Mouse (Mus musculus) layer of hippocampus, adult 18-20 months (tissue): ENCODE measurements around the gene 1700129C05Rik. TPM values are rescaled to one million over a fixed set of nuclear protein-coding genes. Genes with fewer than 3 reads are reported as not detected.

Experiments
- DNase-seq, 2 experiments: peaks; one replicate each; pipeline ENCODE4 v3.0.0; 2022; ENCODE audit warnings: low spot score in 2 of 2
- long read RNA-seq: library from polyadenylated mRNA; stranded (forward); transcript quantifications from one replicate; pipeline ENCODE4 v2.0.0, GENCODE M21; 2021
- total RNA-seq, 2 experiments: library from RNA; stranded (reverse); gene quantifications; 2 replicates each; pipeline ENCODE4 v1.2.3; 2021

Gene 1700129C05Rik
- not detected for total RNA-seq
- long read RNA-seq = 0 reads

DNA sequence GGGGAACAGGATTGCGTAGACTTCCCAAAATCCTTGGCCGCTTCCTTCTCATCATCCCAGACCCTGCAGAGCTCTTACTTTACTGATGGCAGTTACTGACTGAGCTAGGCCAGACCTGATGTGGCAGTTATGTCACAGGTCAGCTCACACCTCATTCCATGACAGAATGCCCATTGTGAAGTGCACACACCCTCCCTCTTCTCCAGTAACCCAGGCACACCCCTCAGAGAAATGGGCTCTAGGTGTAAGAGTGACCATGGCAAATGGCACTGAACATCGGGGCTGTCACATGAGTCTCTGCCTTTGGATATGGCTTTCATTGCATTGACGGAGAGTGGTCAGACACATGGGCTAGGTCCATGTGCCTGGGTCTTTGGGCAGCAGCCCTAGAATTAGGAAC, at the start of gene 1700129C05Rik:
Gene 1700129C05Rik (minus strand): TSS at position 101 of the 400 bp plus-strand sequence.
- DNase-seq = no peak

DNA sequence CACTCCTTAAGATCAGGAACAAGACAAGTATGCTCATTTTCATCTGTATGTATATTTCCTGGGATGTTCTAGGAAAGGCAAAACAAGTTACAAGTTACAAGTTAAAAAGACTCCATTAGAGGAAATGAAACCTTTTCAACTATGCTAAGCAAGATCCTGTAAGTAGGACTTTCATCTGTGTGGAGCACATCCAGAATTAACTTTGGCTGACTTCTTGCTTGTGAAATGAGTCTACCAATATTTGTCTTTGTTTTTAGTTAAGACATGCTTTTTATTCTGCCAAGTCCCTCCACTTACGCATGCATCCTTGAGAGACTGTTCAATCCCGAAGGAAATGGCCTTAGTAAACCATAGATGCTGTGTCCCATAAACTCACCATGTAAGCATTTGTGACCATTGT, 43.4 kb upstream of the 1700129C05Rik start:
- DNase-seq = no peak

DNA sequence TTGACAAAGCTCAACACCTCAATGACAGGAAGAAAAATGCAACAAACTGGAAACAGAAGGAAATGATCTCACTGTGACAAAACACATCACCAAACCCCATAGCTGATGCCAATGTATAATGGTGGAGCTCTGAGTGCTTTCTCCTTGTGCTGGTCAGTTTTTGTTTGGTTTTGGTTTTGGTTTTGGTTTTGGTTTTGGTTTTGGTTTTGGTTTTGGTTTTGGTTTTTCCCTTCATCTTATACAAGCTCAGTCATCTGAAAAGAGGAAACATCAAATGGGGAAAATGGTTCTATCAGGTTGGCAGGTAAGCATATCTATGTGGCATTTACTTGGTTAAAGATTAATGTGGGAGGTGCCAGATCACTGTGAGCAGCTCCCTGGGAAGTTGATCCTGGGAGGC, 42.8 kb upstream of the 1700129C05Rik start:
- DNase-seq = no peak

DNA sequence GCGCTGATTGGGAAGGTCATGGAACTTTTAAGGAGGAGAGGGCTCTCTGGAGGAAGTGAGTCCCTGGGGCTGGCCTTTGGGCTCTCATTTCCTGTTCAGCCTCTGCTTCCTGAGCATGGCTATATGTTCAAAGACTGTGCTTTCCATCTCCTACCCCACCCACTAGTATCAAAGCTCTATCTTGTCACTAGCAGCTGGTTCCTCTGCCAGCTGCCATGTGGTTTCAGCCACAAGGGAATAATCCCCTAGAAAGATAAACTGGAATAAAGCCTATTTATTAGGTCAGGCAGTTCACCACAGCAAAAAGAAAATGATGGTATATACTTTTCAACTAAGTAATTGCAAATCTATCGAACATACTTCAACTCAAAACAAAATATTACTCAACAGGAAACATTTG, 40.0 kb upstream of the 1700129C05Rik start:
- DNase-seq = no peak

DNA sequence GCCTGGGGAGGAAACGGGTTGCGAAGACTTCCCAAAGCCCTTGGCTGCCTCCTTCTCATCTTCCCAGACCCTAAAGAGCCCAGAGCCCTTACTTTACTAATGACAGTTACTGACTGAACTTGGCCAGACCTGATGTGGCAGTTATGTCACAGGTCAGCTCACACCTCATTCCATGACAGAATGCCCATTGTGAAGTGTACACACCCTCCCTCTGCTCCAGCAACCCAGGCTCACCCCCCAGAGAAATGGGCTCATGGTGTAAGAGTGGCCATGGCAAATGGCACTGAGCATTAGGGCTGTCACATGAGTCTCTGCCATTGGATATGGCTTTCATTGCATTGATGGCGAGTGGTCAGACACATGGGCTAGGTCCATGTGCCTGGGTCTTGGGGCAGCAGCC, 36.0 kb upstream of the 1700129C05Rik start, which contains the start of gene Gm5142:
Gene Gm5142 (minus strand): TSS at position 101 of the 400 bp plus-strand sequence.
- no peak for DNase-seq

DNA sequence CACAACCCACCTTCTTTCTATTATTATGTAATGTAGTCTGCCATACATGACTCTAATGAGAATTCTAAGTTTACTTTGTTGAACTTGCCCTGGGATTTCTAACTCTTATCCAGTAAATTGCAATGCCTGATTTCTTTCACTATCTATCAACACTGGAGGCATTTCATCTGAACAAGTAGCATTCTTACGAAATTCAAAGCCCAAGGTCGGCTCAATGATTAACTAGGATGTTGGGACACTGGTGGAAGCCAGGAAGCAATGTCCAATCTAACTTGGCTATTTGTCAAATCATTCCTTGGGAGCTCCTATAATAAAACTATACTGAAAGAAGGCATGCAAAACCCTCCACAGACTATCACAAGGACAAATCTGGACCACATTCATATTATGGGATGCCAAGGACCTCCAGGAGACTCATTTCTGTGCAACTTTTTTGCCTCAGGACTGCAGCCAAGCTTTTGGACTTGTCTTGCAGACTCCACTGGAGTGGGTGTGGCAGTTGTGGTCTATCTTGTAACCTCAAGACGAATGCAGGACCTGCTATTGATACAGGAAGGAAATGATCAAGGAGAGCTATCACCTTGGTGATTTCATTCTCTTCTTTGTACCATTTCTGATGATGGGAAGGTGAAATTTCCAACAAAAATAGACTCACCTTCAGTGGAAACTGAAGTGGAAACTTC, 14.5 kb upstream of the 1700129C05Rik start:
- no peak for DNase-seq

DNA sequence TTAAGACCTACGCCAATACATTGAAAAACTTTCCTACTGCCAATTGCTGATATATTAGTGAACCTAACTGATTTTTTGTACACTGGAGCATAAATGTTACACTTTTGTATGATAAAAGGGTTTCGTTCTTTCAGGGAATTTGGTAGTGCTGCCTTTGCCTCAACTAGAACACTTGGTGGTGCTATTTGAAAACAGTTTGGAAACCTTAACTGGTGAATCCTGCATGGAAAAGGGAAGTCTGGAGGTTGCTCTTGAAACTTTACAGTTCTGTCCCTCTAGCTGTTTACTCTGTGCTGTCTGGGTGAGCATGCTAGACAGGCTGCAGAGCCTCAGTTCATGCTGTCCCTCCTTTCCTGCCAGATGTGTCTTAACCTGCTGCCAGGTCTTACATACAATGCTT, 12.9 kb upstream of the 1700129C05Rik start:
- DNase-seq = peak in 1 of 2 experiments; percentile 24

DNA sequence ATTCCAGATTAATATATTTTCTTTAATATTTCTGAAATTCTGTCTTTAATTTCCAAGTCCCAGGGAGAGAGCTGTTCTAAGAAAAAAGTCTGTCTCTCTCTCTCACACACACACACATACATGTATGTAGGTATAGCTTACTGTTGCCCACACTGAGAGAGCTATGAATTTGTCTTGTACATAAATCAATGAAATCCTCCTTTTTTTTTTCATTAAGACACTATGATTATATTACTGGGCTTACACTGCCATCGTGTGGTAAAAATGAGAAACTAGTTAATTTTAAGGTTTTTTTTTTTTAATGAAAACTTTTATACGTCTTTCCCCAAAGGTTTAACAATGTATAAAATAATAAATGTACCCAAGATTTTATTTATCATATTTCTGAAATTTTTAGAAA, 28.4 kb downstream of the 1700129C05Rik start:
- DNase-seq = no peak

DNA sequence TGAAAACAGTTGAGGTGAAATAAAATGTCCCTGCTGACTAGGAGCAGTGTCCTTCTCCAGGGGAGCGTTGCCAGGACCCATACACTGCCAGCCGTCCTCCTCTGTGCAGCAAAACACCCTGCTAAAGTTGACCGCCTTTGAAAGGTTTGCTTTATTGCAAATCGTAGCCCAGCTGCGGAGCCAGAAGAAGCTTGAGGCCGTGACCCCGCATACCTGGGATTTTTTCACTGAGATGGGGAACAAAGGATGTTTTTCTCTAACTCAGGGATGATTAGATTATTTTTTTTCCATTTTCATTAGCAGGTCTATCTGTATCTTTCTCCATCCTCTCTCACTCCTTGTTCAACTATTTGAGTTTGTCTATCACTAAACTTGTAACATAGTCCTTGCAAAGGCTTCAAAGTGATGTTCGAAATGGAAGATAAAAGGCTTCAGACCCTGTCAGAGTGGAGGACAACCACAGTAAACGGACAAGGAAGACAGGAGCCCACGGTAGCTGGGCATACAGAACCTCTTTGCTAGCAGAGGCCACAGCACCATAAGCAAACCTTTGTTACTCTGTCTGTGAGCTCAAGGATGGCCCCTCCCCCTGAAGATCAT, 38.6 kb downstream of the 1700129C05Rik start:
- no peak for DNase-seq

DNA sequence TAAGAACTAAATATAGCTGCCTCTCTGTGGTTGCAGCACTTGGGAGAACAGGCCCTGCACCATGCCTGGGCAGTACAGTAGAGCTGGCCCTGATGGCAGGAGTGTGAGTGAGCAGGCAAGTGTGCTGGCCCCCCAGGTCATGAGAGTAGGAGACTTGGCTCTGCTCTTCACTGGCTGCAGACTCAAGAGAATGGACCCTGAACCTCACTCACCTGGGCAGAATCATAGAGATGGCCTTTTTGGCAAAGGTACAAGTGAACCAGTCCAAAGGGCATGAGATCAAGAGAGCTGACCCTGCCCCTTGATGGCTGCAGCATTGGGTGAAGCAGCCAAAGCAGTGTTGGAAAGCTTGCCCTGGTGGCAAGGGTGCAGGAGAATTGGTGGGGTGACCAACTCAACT, 49.1 kb downstream of the 1700129C05Rik start:
- no peak for DNase-seq

DNA sequence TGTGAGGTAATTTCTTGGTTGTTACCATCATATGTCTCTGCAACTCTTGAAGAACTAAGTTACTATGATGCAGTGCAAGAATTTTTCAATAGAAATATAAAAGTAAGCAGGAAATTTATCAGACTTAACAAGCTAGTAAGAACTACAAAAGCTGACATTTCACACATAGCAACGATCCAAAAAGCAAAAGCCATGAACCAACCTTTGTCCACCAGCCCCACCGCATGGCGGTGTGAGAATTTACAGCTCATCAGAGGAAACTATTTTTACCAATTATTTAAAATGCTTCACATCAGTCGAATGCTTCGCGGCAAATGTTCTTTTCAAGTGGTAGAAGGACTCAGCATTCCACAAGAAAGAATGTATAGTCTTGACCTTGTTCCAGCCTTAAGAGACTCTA, 58.3 kb downstream of the 1700129C05Rik start:
- DNase-seq = peak; percentile 35 to 39

Other genes with a start within 250 kb of the 1700129C05Rik start
- gene Gm5142, start 35.9 kb upstream of the 1700129C05Rik start, total RNA-seq = not detected
- gene Rcbtb1, start 58.3 kb upstream of the 1700129C05Rik start, total RNA-seq = 10 to 100 TPM; 34.1 to 34.8 TPM
- gene Gm6904, start 117.3 kb upstream of the 1700129C05Rik start, total RNA-seq = not detected
- not detected for gene Phf11a, start 154.6 kb upstream of the 1700129C05Rik start, total RNA-seq
- gene Phf11b, start 198.5 kb upstream of the 1700129C05Rik start, total RNA-seq = not detected
- under 1 TPM; 0.68 to 0.87 TPM for gene Phf11d, start 222.6 kb upstream of the 1700129C05Rik start, total RNA-seq